Mouse (Mus musculus): ENCODE measurements around the gene Cers6. TPM values are rescaled to one million over a fixed set of nuclear protein-coding genes. Genes with fewer than 3 reads are reported as not detected.

The Cers6 gene
- total RNA-seq, 2 experiments from 2014 or later, result 64.6 to 74.1 TPM

- no peak for DNase-seq (ENCODE audit: low spot score in 2 of 2)
Observed at GRCm38 (mm10) chr2:69051596-69051995, 190.4 kb downstream of the Cers6 start.

DNA sequence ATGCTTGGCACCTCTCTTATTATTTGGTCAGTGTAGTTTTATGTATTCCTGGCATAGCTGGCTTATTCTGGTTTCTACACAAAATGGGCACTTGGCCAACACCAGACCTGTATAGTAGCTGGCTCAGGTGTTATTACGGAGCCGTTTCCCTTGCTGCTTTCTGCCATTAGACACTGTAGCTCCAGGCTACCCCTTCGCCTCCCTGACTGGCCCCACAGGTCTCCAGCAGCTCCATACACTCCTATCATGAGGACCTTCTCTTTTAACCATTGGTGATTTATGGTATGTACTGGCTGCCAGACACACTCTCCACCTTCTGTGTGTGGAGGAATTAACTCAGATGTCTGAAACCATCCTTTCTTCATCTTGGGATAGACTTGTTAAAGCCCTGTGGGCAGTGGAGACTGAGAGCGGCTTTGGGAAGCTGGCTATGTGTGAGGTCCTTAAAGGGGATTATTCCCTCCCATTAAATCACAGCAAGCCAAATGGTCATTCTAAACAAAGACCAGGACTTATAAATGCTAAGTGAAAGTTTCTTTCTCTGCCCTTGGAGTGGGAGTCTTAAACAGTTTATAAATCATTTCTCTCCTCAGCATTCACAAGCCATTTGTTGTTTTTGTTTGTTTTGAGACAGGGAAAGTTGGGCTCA is 192.1 kb downstream of the Cers6 start:
- no peak for DNase-seq (ENCODE audit: low spot score in 2 of 2)

GRCm38 (mm10) chr2:69054279-69054678 is 193.0 kb downstream of the Cers6 start:
- DNase-seq (ENCODE audit: low spot score in 2 of 2), result no peak

- DNase-seq (ENCODE audit: low spot score in 2 of 2), result no peak
Observed at GRCm38 (mm10) chr2:69055174-69055573, 193.9 kb downstream of the Cers6 start.

GRCm38 (mm10) chr2:69061313-69061712 is 200.1 kb downstream of the Cers6 start:
- DNase-seq (ENCODE audit: low spot score in 2 of 2), result no peak

- no peak for DNase-seq (ENCODE audit: low spot score in 2 of 2)
Observed at GRCm38 (mm10) chr2:69061910-69062689, 200.9 kb downstream of the Cers6 start.

GRCm38 (mm10) chr2:69064759-69065158 is 203.5 kb downstream of the Cers6 start:
- no peak for DNase-seq (ENCODE audit: low spot score in 2 of 2)

- DNase-seq (ENCODE audit: low spot score in 2 of 2), result no peak
Observed at GRCm38 (mm10) chr2:69071440-69072235, 210.4 kb downstream of the Cers6 start.

GRCm38 (mm10) chr2:69077189-69077588 is 215.9 kb downstream of the Cers6 start:
- no peak for DNase-seq (ENCODE audit: low spot score in 2 of 2)

GRCm38 (mm10) chr2:69080760-69081159 is 219.5 kb downstream of the Cers6 start:
- DNase-seq (ENCODE audit: low spot score in 2 of 2), result no peak

DNA sequence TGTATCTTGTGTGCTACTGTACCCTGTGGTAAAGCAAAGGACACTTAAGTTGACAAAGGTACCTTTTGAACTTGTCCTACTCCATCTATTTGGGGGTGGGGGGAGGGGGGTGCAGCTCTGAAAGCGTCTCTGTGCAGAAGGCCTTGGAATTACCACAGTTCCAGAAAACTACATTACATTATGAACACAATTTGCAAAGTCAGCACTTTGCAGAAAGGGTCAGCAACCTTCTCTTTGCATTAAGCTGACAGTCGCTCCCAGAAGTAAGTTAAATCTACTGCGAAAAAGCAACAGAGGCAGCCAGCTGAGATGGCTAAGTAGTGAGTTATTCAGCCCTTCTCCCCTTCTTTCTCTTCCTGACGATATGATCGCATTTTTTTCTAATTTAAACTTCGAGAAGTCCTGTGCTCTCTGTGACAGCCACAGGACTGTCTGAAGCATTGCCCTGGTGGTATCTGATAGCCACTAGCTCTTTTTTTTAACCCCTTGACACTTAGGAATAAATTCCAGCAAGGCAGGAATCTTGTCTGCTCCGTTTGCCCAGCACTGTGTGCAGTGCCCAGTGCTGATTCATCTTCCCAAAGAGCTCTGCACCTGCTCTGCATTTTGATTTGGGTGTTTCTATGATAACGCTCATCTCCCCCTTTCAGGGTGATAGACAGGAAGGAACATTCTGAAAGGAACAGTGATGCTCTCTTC is 221.4 kb downstream of the Cers6 start:
- no peak for DNase-seq (ENCODE audit: low spot score in 2 of 2)

- DNase-seq (ENCODE audit: low spot score in 2 of 2), result no peak
Observed at GRCm38 (mm10) chr2:69083198-69083509, 221.9 kb downstream of the Cers6 start.

- no peak for DNase-seq (ENCODE audit: low spot score in 2 of 2)
Observed at GRCm38 (mm10) chr2:69084416-69084815, 223.2 kb downstream of the Cers6 start.

DNA sequence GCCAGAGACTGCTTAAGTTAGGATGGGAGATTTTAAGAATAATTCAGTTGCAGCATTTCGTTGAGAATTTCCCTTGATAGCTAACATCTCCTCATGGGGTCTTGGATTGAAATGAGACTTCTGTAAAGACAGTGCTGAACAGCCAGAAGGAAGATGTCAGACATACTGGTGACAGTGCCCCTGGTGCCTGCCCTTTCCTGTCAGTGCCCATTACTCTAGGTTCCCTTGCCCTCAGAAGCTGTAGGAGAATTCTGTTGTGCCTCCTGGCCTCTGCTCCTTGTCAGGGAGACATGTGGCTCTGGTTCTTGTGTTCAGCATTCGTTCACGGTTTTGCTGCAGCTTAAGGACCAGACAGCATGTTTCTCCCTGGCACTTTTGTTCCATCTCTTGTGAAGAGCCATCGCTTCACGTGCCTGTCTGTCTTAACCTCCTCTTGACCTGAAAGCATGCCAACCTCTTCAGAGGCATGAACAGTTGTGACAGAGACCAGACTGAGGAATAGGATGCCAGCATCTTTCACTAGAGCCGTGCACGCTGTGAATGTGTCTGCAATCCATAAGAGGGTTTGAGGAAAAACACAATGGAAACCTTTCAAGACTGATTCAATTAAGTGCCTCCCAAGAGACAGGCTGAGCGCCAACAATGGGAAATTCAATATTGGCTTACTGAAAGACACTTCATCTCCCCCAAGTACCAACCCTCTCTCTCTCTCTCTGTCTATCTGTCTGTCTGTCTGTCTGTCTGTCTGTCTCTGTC is 225.4 kb downstream of the Cers6 start:
- DNase-seq (ENCODE audit: low spot score in 2 of 2), result no peak

- no peak for DNase-seq (ENCODE audit: low spot score in 2 of 2)
Observed at GRCm38 (mm10) chr2:69095836-69096235, 234.6 kb downstream of the Cers6 start.

DNA sequence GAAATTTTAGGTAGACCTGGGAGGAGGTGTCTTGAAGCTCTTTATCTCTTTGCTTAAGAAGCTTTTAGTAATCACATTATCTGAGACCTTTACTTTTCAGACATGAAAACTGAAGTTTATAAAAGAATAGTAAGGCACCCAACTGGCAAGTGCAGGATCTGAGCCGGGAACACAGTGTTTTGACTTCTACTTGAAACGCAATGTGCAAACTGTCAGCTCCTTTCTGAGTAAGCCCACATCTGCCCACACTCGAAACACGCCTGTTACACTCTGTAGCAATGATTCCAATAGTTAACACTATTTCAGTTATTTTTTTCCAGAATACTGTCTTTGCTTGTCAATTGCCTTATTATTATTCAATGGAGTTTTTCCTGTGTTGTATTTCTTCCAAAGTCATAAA is 235.6 kb downstream of the Cers6 start:
- DNase-seq (ENCODE audit: low spot score in 2 of 2), result peak in 1 of 2 experiments; percentile 36

DNA sequence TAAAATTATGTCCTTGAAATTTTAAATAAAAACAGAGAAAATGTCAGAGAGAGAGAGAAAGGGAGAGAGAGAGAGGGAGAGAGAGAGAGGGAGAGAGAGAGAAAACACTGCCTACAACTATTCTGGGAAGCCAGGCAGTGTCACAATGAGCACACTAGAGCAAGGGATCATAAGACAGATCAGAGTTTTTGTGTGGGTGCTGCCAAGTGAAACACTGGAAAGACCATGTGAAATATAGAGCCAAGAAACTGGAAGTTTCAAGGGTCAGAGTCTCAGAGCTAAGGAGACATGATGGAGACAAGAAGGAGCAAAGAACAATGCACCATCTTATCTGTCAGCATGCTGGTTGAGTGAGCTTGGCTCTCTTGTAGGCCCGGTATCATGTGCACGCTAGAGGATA is 236.3 kb downstream of the Cers6 start:
- no peak for DNase-seq (ENCODE audit: low spot score in 2 of 2)

- DNase-seq (ENCODE audit: low spot score in 2 of 2), result no peak
Observed at GRCm38 (mm10) chr2:69098701-69099100, 237.5 kb downstream of the Cers6 start.

GRCm38 (mm10) chr2:69099147-69099546 is 237.9 kb downstream of the Cers6 start:
- DNase-seq (ENCODE audit: low spot score in 2 of 2), result no peak

DNA sequence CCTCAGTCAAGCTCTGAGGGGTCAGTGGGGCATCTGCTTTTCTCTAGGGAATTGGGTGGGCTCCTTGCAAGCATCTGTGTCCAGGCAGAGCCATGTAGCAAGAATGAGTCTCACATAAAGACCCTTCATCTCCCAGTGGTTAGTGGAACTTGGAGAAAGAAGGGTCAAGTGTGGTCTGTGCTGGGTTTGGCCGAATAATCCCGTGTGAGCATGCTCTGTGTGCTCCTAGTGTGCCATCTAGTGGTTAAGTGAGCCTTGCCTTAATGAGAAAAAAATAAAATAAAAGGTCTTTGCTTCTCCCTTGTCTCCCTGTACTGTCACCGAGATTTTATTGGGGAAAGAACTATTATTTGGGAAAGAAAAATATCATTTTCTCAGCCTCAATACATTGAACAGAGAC is 239.5 kb downstream of the Cers6 start:
- no peak for DNase-seq (ENCODE audit: low spot score in 2 of 2)

- no peak for DNase-seq (ENCODE audit: low spot score in 2 of 2)
Observed at GRCm38 (mm10) chr2:69103526-69103925, 242.3 kb downstream of the Cers6 start.

Data from left cerebral cortex, adult 18-20 months (tissue).